Mouse (Mus musculus) forebrain, embryonic 14.5 days (tissue): ENCODE results near the gene Erbb3. TPM values are rescaled to one million over a fixed set of nuclear protein-coding genes. Genes with fewer than 3 reads are reported as not detected.

Experiments used
- ATAC-seq: fragments of 200-750 bp; cut with Nextera tagmentation; 2 replicates; pipeline ENCODE4 v1.8.0; 2017; ENCODE audit warnings: mild to moderate bottlenecking, moderate library complexity
- DNase-seq: peaks from one replicate; pipeline ENCODE4 v3.0.0-alpha.2; 2015; ENCODE audit warnings: low spot score
- H3K27ac ChIP-seq: fragments of 300-500 bp; sonication (generic); 2 replicates; pipeline ENCODE4 v1.5.1; 2014; ENCODE audit warnings: low read depth, mild to moderate bottlenecking, control low read depth, low read length, moderate library complexity
- H3K27me3 ChIP-seq: fragments of 300-500 bp; sonication (generic); replicated peaks from 2 replicates; pipeline ENCODE4 v1.6.1; 2014; ENCODE audit warnings: low read length, control low read depth, mixed read lengths; ENCODE audit not compliant: control insufficient read depth, insufficient read depth
- H3K36me3 ChIP-seq: fragments of 300-500 bp; sonication (generic); 2 replicates; pipeline ENCODE4 v1.6.1; 2014; ENCODE audit warnings: low read length, control low read depth; ENCODE audit not compliant: control insufficient read depth, insufficient read depth
- H3K4me1 ChIP-seq: fragments of 300-500 bp; sonication (generic); 2 replicates; pipeline ENCODE4 v1.6.1; 2014; ENCODE audit warnings: antibody characterized with exemption, low read length, control low read depth; ENCODE audit not compliant: control insufficient read depth, insufficient read depth
- H3K4me2 ChIP-seq: fragments of 300-500 bp; sonication (generic); 2 replicates; pipeline ENCODE4 v1.6.1; 2014; ENCODE audit warnings: mild to moderate bottlenecking, control low read depth, low read length
- H3K4me3 ChIP-seq: fragments of 300-500 bp; sonication (generic); 2 replicates; pipeline ENCODE4 v1.5.1; 2014; ENCODE audit warnings: low read depth, low read length, control low read depth
- H3K9ac ChIP-seq: fragments of 300-500 bp; sonication (generic); 2 replicates; pipeline ENCODE4 v1.6.1; 2014; ENCODE audit warnings: mild to moderate bottlenecking, low read length, control low read depth, moderate library complexity
- H3K9me3 ChIP-seq: fragments of 300-500 bp; sonication (generic); replicated peaks from 2 replicates; pipeline ENCODE4 v1.6.1; 2016; ENCODE audit warnings: low read length, control low read depth, mixed read lengths; ENCODE audit not compliant: control insufficient read depth
- WGBS: fragments of 180-500 bp; shearing (Covaris S2); extraction: QIAGEN DNeasy Blood & Tissue Kit; methylation state at CpG from one replicate; pipeline ENCODE4 v1.1.7; 2014; 5-methylcytosine and 5-hydroxymethylcytosine counted together
- microRNA-seq: library from miRNA; unstranded; fragments of <30 nt; microRNA quantifications from one replicate; pipeline ENCODE4, GENCODE M21; 2016
- polyA plus RNA-seq: library from polyadenylated mRNA; unstranded; fragments of >200 nt; fragmentation: Nextera tagmentation; extraction: Ambion mirVana; gene quantifications from 2 replicates; pipeline ENCODE4 v1.2.1, GENCODE M21; 2014

Gene Erbb3
- polyA plus RNA-seq, 1 experiment from 2014 or later = 0.17 TPM

GRCm38 (mm10) chr10:128518833-128519232 is 70.6 kb downstream of the Erbb3 start:
- Histone ChIP-seq H3K27ac (no peak overlapping the region), H3K27me3 (peaks cover 5% of the 10 kb centered on the region; the same call in 1 of the 2 replicates), H3K4me1 (no peaks in the 10 kb centered on the region), H3K9ac (no peak overlapping the region), H3K4me2 (no peak overlapping the region), H3K36me3 (peaks cover 3% of the 10 kb centered on the region; the same call in 1 of the 2 replicates), H3K4me3 (no peak overlapping the region), H3K9me3 (no peaks in the 10 kb centered on the region)
- DNase-seq (peak; percentile 32), ATAC-seq (no peak)
- 71% methylated on average over 7 of the region's 7 CpGs for whole genome bisulfite sequencing

Small RNA genes lying within 50 kb of the gene (microRNA-seq; reads per million reads assigned to microRNA genes)
- gene Gm47275 (not detected), gene Mir6917 (not detected)

Other genes with a start within 250 kb of the Erbb3 start
- gene Coq10a, start 220.7 kb downstream of the Erbb3 start, polyA plus RNA-seq = 22.8 and 26.9 TPM in 2 replicates
- gene Ankrd52, start 212.5 kb downstream of the Erbb3 start, polyA plus RNA-seq = 6.8 and 10.3 TPM in 2 replicates
- not detected in 2 replicates for gene Slc39a5, start 188.4 kb downstream of the Erbb3 start, polyA plus RNA-seq
- 147 and 180 TPM in 2 replicates for gene Nabp2, start 178.2 kb downstream of the Erbb3 start, polyA plus RNA-seq
- gene Rnf41, start 178.0 kb downstream of the Erbb3 start, polyA plus RNA-seq = 94.2 and 107 TPM in 2 replicates
- 178 and 201 TPM in 2 replicates for gene Smarcc2, start 130.4 kb downstream of the Erbb3 start, polyA plus RNA-seq
- 732 and 818 TPM in 2 replicates for gene Myl6, start 95.5 kb downstream of the Erbb3 start, polyA plus RNA-seq
- gene Myl6b, start 91.0 kb downstream of the Erbb3 start, polyA plus RNA-seq = 4.6 and 5.8 TPM in 2 replicates
- gene Esyt1, start 63.8 kb downstream of the Erbb3 start, polyA plus RNA-seq = 4.7 and 6.3 TPM in 2 replicates
- 16.2 and 18.2 TPM in 2 replicates for gene Zc3h10, start 41.9 kb downstream of the Erbb3 start, polyA plus RNA-seq
- gene Rpl41, start 40.3 kb downstream of the Erbb3 start, polyA plus RNA-seq = 2,276 and 3,259 TPM in 2 replicates
- gene Pa2g4, start 23.7 kb downstream of the Erbb3 start, polyA plus RNA-seq = 177 and 187 TPM in 2 replicates
- gene Rps26, start 37.1 kb upstream of the Erbb3 start, polyA plus RNA-seq = 522 and 721 TPM in 2 replicates
- gene Ikzf4, start 56.3 kb upstream of the Erbb3 start, polyA plus RNA-seq = 6.5 and 9.2 TPM in 2 replicates
- 9.1 and 9.8 TPM in 2 replicates for gene Suox, start 84.4 kb upstream of the Erbb3 start, polyA plus RNA-seq
- 89.4 and 98.8 TPM in 2 replicates for gene Rab5b, start 106.6 kb upstream of the Erbb3 start, polyA plus RNA-seq
- 0.27 and 0.83 TPM in 2 replicates for gene Pmel, start 114.5 kb upstream of the Erbb3 start, polyA plus RNA-seq
- 41.0 and 43.8 TPM in 2 replicates for gene Cdk2, start 115.4 kb upstream of the Erbb3 start, polyA plus RNA-seq
- gene Dgka, start 155.2 kb upstream of the Erbb3 start, polyA plus RNA-seq = 3.8 and 4.5 TPM in 2 replicates
- 48.4 and 55.4 TPM in 2 replicates for gene Pym1, start 158.2 kb upstream of the Erbb3 start, polyA plus RNA-seq
- gene Mmp19, start 201.3 kb upstream of the Erbb3 start, polyA plus RNA-seq = 0.37 and 0.62 TPM in 2 replicates
- gene Dnajc14, start 214.4 kb upstream of the Erbb3 start, polyA plus RNA-seq = 40.6 and 47.6 TPM in 2 replicates
- 7.3 and 8.2 TPM in 2 replicates for gene Tmem198b, start 214.7 kb upstream of the Erbb3 start, polyA plus RNA-seq
- gene Sarnp, start 227.7 kb upstream of the Erbb3 start, polyA plus RNA-seq = 218 and 228 TPM in 2 replicates
- gene Ormdl2, start 232.0 kb upstream of the Erbb3 start, polyA plus RNA-seq = 30.9 and 44.3 TPM in 2 replicates